Mouse (Mus musculus): Measurements from ENCODE around the gene Lca5l. TPM values are rescaled to one million over a fixed set of nuclear protein-coding genes. Genes with fewer than 3 reads are reported as not detected.

Lca5l gene
- 0.91 and 1.5 TPM in 2 replicates for polyA plus RNA-seq (2015; fragmentation: Nextera tagmentation; extraction: Ambion mirVana)

- Histone ChIP-seq H3K4me2 (peak within 1 kb of the TSS; percentile 73), H3K36me3 (no peaks in the 10 kb centered on the region), H3K9me3 (replicated peaks) (0 out of 2 replicates have a peak, but pooled peaks cover 4% of the 10 kb centered on the region), H3K4me1 (peaks cover 7% of the 10 kb centered on the region), H3K27ac (peak within 1 kb of the TSS; percentile 83), H3K27me3 (peaks cover 4% of the 10 kb centered on the region; the same call in 1 of the 2 replicates), H3K4me3 (replicated peaks) (peak within 1 kb of the TSS; percentile 83), H3K9ac (peak within 1 kb of the TSS; percentile 65)
- under 1% methylated on average over 77 of the region's 77 CpGs for WGBS
- ATAC-seq (replicated peaks; ENCODE audit: low FRiP score): peak; percentile 99
These were observed at the start of gene Lca5l for GRCm38 (mm10) chr16:96191531-96192506. Lca5l (minus strand) TSS chr16:96192271.

DNA sequence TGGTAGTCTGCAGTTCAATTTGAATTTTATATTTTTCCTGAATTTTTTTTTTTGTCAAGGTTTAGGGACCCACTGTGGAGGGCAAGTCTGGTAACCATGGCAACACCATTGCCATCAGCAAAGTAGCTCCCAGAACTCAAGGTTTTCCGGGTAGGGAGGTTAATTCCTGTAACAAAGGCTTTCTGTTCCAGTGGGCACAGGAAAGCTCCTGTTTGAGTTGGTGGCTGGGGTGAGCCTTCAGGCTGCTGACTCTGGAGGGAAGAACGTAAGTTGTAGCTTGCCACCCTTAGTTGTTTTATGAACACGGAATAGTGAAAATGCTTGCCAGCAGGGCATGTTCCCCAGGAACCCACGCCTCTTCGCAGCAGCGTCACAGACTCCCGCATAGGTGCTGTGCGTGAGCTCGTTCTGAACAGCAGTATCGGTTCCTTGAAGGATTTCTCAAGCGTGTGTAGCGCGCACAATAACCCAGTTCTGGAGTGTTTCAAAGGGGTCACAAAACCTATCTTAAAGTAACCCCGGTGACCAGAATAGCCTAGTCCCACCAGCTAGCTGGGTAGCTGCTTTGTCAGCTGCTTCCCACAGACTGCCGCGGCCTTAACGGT is 43.4 kb upstream of the Lca5l start, which contains the start of gene B3galt5:
TSS of gene B3galt5 (plus strand) at position 436 of the 605 bp plus-strand sequence.
- WGBS: 74% methylated on average over 17 of the region's 17 CpGs
- ATAC-seq (replicated peaks; ENCODE audit: low FRiP score): no peak
- Histone ChIP-seq H3K4me1 (no peaks in the 10 kb centered on the region), H3K27me3 (no peaks in the 10 kb centered on the region), H3K9ac (no peak within 1 kb of the TSS), H3K9me3 (replicated peaks) (no peaks in the 10 kb centered on the region), H3K36me3 (no peaks in the 10 kb centered on the region), H3K27ac (peak within 1 kb of the TSS; percentile 45; the same call in 1 of the 2 replicates), H3K4me2 (peak within 1 kb of the TSS; percentile 16; the same call in 1 of the 2 replicates), H3K4me3 (replicated peaks) (no peak within 1 kb of the TSS)

DNA sequence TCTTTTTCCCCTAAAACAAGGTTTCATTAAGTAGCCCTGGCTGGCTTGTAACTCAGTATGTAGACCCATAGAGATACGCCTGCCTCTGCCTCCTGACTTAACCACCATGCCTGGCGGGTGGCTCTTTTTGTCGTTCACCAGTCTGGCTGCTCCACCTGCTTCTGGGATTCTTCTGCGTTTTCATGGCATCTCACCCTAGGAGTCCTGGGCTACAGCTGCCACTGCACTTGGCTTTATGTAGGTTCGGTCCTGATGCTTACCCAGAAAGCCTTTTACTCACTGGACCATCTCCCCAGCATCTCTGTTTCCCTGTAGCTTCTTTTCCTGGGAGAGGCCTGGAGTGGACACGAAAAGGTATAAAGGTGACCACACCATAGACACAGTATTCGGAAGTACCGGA is 41.9 kb upstream of the Lca5l start:
- Histone ChIP-seq H3K9ac (no peak overlapping the region), H3K27me3 (no peaks in the 10 kb centered on the region), H3K4me2 (no peak overlapping the region), H3K36me3 (no peaks in the 10 kb centered on the region), H3K4me3 (replicated peaks) (no peak overlapping the region), H3K9me3 (replicated peaks) (no peaks in the 10 kb centered on the region), H3K4me1 (no peaks in the 10 kb centered on the region), H3K27ac (no peak overlapping the region)
- ATAC-seq (replicated peaks; ENCODE audit: low FRiP score): no peak
- WGBS: 90% methylated on average over 8 of the region's 8 CpGs

DNA sequence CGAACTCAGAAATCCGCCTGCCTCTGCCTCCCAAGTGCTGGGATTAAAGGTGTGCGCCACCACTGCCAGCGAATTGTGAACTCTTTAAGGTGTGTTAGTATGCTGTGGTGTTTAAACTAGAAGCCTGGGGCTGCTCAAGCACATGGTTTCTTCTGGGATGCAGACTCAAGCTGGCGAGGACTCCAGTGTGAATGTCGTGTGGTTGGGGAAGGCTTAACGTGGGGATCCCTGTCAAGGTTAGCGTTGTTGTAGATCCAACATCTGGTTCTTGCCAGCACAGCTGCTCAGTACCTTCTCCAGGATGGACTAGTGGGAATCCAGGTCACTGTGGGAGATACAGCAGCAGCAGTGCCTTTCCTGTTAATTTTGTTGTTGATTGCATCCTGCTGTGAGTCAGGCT is 39.9 kb upstream of the Lca5l start:
- H3K9me3 ChIP-seq (replicated peaks): no peaks in the 10 kb centered on the region
- no peaks in the 10 kb centered on the region for H3K27me3 ChIP-seq
- no peaks in the 10 kb centered on the region for H3K36me3 ChIP-seq
- 87% methylated on average over 8 of the region's 8 CpGs for WGBS
- no peaks in the 10 kb centered on the region for H3K4me1 ChIP-seq
- H3K27ac ChIP-seq: no peak overlapping the region
- no peak overlapping the region for H3K9ac ChIP-seq
- H3K4me3 ChIP-seq (replicated peaks): no peak overlapping the region
- H3K4me2 ChIP-seq: no peak overlapping the region
- no peak for ATAC-seq (replicated peaks; ENCODE audit: low FRiP score)

DNA sequence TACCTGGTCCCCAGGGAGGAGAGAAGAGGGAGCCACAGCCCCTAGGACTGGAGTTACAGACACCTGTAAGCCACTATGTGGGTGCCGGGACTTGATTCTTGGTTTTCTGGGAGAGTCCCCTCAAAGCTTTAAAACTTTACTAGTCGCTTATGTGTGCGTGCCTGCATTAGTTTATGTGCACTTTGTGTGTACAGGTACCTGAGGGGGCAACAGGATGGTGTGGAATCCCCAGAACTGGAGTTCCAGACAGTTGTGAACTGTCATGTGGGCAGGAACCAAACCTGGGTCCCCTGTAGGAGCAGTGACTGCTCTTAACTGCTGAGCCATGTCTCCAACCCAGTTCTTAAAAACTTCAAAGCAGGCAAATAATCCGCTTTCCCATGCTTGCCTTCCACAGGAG is 39.2 kb upstream of the Lca5l start:
- ATAC-seq (replicated peaks; ENCODE audit: low FRiP score): no peak
- WGBS: 93% methylated on average over 4 of the region's 4 CpGs
- no peak overlapping the region for H3K4me3 ChIP-seq (replicated peaks)

DNA sequence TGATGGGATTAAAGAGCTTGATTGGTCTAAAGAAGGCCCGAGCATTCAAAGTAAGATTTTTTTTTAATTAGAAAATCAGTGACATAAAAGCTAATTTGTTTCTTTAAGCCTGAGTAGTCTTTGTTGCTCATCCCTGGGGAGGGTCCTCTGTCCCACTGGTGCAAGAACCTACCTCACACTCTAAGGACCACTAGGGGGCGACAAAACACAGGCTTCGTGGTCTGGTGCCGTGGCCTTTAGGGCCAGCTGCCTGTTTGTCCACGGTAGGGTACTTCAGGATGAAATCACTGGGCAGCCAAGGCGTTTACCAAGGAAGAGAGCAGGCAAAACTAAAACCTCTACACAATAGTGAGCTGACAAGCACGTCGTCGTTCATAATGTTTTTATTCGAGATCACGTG is 38.3 kb upstream of the Lca5l start:
- no peak overlapping the region for H3K4me3 ChIP-seq (replicated peaks)
- no peak overlapping the region for H3K4me2 ChIP-seq

More for the DNA sequence above, 39.2 kb upstream of the Lca5l start:
- H3K9ac ChIP-seq: no peak overlapping the region
- no peaks in the 10 kb centered on the region for H3K4me1 ChIP-seq
- no peaks in the 10 kb centered on the region for H3K36me3 ChIP-seq
- H3K27ac ChIP-seq: no peak overlapping the region
- H3K9me3 ChIP-seq (replicated peaks): no peaks in the 10 kb centered on the region
- no peaks in the 10 kb centered on the region for H3K27me3 ChIP-seq
- no peak overlapping the region for H3K4me2 ChIP-seq

GRCm38 (mm10) chr16:96229044-96229555 is 37.0 kb upstream of the Lca5l start:
- Histone ChIP-seq H3K4me3 (replicated peaks) (no peak overlapping the region), H3K27me3 (no peaks in the 10 kb centered on the region), H3K9me3 (replicated peaks) (no peaks in the 10 kb centered on the region), H3K4me2 (no peak overlapping the region), H3K9ac (no peak overlapping the region), H3K36me3 (no peaks in the 10 kb centered on the region), H3K27ac (no peak overlapping the region), H3K4me1 (no peaks in the 10 kb centered on the region)
- WGBS: 72% methylated on average over 8 of the region's 8 CpGs
- ATAC-seq (replicated peaks; ENCODE audit: low FRiP score): no peak

More for the DNA sequence above, 38.3 kb upstream of the Lca5l start:
- 30% methylated on average over 11 of the region's 11 CpGs for WGBS
- peak; percentile 88 for ATAC-seq (replicated peaks; ENCODE audit: low FRiP score)
- H3K9me3 ChIP-seq (replicated peaks): no peaks in the 10 kb centered on the region
- no peak overlapping the region for H3K27ac ChIP-seq
- H3K36me3 ChIP-seq: no peaks in the 10 kb centered on the region
- H3K4me1 ChIP-seq: no peaks in the 10 kb centered on the region
- H3K27me3 ChIP-seq: no peaks in the 10 kb centered on the region
- no peak overlapping the region for H3K9ac ChIP-seq

DNA sequence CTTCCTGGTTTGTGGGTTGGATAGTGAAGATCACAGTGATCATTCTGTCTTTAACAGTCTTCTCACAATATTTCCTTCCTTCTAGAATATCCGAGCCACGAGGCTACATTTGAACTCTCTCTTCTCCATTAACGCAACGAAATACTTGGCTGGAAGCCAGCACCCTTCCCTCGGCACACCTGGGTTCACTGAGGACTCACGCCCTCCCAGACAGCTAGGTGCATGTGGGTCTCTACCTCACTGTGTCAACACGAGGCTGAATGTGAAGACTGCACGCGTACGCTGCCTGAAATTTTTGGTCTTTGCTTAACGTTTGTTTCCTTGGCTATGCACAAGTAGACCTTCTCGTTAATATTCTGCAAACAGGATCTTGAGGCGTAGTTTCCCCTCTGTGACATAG is 36.4 kb upstream of the Lca5l start:
- Histone ChIP-seq H3K9ac (no peak overlapping the region), H3K4me2 (no peak overlapping the region), H3K9me3 (replicated peaks) (no peaks in the 10 kb centered on the region), H3K36me3 (no peaks in the 10 kb centered on the region), H3K27ac (no peak overlapping the region), H3K4me3 (replicated peaks) (no peak overlapping the region), H3K27me3 (no peaks in the 10 kb centered on the region), H3K4me1 (no peaks in the 10 kb centered on the region)
- ATAC-seq (replicated peaks; ENCODE audit: low FRiP score): no peak
- 74% methylated on average over 13 of the region's 13 CpGs for WGBS

DNA sequence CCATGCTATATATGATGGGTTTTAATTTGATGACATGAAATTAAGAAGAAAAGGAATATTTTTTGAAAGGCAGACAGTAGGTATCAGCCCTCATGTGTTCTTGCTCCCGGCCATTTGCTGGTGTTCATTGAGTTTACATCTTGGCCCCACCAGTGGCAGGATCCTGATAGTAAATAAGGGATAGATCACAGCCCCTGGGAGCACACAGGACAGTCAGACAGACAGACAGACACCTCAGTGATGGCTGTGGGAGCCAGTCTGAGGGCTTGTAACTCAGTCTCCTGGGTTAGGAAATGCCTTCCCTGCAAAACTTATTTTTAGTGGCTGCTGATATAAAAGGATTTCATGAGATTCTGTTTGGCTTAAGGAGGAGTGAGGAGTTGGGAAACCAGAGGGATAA is 30.4 kb upstream of the Lca5l start:
- Histone ChIP-seq H3K4me3 (replicated peaks) (no peak overlapping the region), H3K27ac (no peak overlapping the region), H3K36me3 (no peaks in the 10 kb centered on the region), H3K9me3 (replicated peaks) (no peaks in the 10 kb centered on the region), H3K4me1 (no peaks in the 10 kb centered on the region), H3K27me3 (no peaks in the 10 kb centered on the region), H3K4me2 (no peak overlapping the region), H3K9ac (no peak overlapping the region)
- ATAC-seq (replicated peaks; ENCODE audit: low FRiP score): no peak
- 73% methylated on average over 1 of the region's 1 CpGs for WGBS

GRCm38 (mm10) chr16:96221959-96222358 is 29.9 kb upstream of the Lca5l start:
- H3K36me3 ChIP-seq: no peaks in the 10 kb centered on the region
- no peaks in the 10 kb centered on the region for H3K4me1 ChIP-seq
- no peak for ATAC-seq (replicated peaks; ENCODE audit: low FRiP score)
- no peaks in the 10 kb centered on the region for H3K9me3 ChIP-seq (replicated peaks)
- H3K4me3 ChIP-seq (replicated peaks): no peak overlapping the region
- no peak overlapping the region for H3K27ac ChIP-seq
- WGBS: 82% methylated on average over 3 of the region's 3 CpGs
- H3K9ac ChIP-seq: no peak overlapping the region
- H3K4me2 ChIP-seq: no peak overlapping the region
- H3K27me3 ChIP-seq: no peaks in the 10 kb centered on the region

DNA sequence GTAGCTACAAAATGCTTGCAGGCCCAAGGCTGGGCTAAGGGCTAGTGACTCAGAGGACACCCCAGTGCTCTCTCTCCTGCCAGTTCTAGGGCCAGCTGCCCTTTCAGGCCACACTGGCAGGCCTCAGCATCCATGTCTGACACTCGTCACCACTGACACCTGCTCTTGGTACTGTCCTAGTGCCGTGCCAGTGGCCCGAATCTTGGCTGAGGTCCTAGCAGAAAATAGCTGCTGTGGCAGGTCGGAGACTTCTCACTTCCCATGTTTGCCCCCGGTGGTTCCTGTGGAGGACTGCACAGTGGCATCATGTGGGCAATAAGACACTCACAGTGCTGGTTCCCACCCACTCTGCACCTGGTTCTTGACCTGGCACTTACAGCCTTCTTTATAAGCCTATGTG is 29.4 kb upstream of the Lca5l start:
- Histone ChIP-seq H3K4me3 (replicated peaks) (no peak overlapping the region), H3K4me2 (no peak overlapping the region), H3K27ac (no peak overlapping the region), H3K4me1 (no peaks in the 10 kb centered on the region), H3K27me3 (no peaks in the 10 kb centered on the region), H3K9me3 (replicated peaks) (no peaks in the 10 kb centered on the region), H3K36me3 (no peaks in the 10 kb centered on the region), H3K9ac (no peak overlapping the region)
- no peak for ATAC-seq (replicated peaks; ENCODE audit: low FRiP score)
- 75% methylated on average over 5 of the region's 5 CpGs for WGBS

GRCm38 (mm10) chr16:96213027-96213426 is 21.0 kb upstream of the Lca5l start:
- no peaks in the 10 kb centered on the region for H3K36me3 ChIP-seq
- no peak for ATAC-seq (replicated peaks; ENCODE audit: low FRiP score)
- H3K27ac ChIP-seq: no peak overlapping the region
- 93% methylated on average over 4 of the region's 4 CpGs for WGBS
- no peaks in the 10 kb centered on the region for H3K9me3 ChIP-seq (replicated peaks)
- no peak overlapping the region for H3K9ac ChIP-seq
- no peaks in the 10 kb centered on the region for H3K27me3 ChIP-seq
- no peak overlapping the region for H3K4me3 ChIP-seq (replicated peaks)
- no peaks in the 10 kb centered on the region for H3K4me1 ChIP-seq
- H3K4me2 ChIP-seq: no peak overlapping the region
